Mouse (Mus musculus): Measurements from ENCODE around the gene A830031A19Rik. TPM values are rescaled to one million over a fixed set of nuclear protein-coding genes. Genes with fewer than 3 reads are reported as not detected.

A830031A19Rik gene
- total RNA-seq, 2 experiments from 2014 or later = 1.3 to 1.7 TPM

DNA sequence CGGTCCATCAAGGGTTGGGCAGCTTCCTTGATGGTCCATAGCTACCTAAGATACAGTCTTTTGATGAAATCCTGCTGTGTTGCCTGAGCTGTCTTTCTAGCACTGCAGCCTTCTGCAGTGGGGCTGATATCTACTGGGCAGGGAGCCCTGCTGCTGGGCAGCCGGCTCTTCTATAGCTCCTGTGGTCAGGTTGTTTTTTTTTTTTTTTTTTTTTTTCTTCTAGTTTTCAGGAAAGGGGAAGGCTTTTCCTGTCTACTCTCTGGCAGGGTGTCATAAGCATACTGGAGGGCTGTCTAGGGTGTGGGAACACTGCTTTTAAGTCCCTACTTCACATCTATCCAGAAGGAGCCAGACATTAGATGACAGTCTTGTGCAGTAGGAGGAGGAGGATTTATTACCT is 27.5 kb upstream of the A830031A19Rik start:
- Histone ChIP-seq H3K4me3 (no peak overlapping the region), H3K27ac (peak overlapping the region; percentile 36; the same call in 1 of the 2 replicates)
- no peak for TF ChIP-seq CTCF (conservative IDR thresholded peaks at IDR 0.05)

DNA sequence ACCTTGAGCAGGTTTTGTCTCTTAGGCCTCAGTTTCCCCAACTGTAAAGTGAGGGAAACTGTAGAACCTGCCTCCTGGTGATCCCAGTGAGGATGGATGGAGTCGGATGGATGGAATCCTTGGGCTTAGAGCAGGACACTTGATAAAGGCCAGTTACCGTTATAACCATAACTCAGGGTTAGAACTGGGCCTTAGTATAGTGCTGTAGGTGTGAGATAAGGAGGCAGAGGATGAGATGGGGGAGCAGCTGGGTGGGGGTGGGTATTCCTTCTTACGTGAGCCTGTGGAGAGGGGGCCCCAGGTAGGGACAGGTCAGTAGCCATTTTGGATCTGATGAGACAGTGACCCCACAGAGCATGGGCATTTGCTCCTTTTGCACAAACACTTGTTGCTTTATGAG is 26.8 kb upstream of the A830031A19Rik start:
- DNase-seq (ENCODE audit: low spot score in 2 of 2) = no peak
- TF ChIP-seq CTCF (conservative IDR thresholded peaks at IDR 0.05) = no peak
- H3K27ac ChIP-seq = peak overlapping the region; percentile 72
- H3K4me3 ChIP-seq = no peak overlapping the region

More for the DNA sequence above, 27.5 kb upstream of the A830031A19Rik start:
- DNase-seq (ENCODE audit: low spot score in 2 of 2) = no peak

DNA sequence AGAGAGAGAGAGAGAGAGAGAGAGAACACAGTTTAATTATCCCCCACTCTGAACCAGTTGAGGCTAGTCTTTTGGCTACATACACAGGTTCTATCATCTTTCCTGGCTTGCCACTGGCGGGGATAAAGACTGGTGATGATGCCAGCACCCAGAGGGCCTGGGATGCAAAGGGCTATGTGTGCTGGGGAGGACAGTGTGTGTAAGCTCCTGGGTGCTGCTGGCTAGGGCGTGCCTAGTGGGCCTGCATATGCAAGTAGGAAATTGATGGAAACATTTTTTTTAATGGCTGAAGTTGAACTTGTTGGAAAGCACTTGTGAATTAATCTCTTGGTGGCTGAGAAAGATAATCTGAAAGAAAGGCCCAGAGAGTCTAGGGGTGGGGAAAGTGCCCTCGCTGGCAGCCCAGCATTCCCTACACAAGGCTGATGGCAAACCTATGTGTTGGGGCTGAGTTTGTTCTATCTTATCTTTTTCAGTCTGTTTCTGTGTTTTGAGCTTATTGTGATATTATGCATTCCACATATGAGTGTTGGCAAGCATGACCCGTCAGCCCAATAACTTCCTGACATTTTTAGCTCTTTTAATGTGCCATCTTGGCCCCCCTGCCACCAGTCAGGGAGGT is 25.7 kb upstream of the A830031A19Rik start:
- TF ChIP-seq CTCF (conservative IDR thresholded peaks at IDR 0.05) = no peak
- H3K27ac ChIP-seq = peak overlapping the region; percentile 72

DNA sequence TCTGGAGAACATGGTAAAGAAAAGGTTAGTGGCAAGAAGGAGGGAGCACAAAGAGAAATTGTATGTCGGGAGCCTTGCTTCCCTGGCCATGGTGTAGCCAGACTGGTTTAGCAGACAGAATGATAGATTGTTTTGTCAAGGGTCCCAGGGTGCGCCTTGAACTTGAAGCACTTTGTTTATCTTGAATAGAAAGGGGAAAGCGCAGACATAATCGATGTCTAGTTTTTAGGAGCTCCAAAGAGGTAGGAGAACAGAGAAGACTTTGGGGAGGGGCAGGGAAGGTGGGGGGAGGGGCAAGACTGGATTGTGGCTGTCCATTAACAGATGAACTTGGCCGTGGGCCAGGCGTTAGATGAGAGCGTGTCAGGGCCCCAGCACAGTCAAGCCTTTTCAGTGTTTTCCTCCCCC is 25.0 kb upstream of the A830031A19Rik start:
- H3K27ac ChIP-seq = peak overlapping the region; percentile 95
- H3K4me3 ChIP-seq = peak overlapping the region; percentile 8; the same call in 1 of the 2 replicates
- no peak for TF ChIP-seq CTCF (conservative IDR thresholded peaks at IDR 0.05)
- no peak for DNase-seq (ENCODE audit: low spot score in 2 of 2)

More for the DNA sequence above, 25.7 kb upstream of the A830031A19Rik start:
- no peak for DNase-seq (ENCODE audit: low spot score in 2 of 2)
- H3K4me3 ChIP-seq = no peak overlapping the region

DNA sequence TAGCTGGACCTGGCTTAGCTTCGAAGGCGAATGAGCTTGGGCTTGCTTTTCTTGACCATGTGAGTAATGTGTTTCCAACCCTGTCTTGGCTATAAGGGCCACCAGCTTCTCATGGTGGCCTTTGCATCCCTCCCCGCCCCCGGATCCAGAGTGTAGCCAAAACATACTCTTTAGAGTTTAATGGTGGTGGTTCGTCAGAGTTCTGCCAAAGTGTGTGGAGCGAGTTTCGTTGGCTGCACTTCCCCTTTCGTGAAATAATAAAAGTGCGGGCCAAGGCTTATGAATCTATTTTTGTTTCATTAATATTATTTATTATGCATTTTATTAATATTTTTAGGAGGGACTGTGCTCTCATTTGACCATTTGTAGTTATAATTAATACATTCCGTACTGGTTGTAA is 24.4 kb upstream of the A830031A19Rik start:
- H3K27ac ChIP-seq = peak overlapping the region; percentile 95
- DNase-seq (ENCODE audit: low spot score in 2 of 2) = no peak
- H3K4me3 ChIP-seq = peak overlapping the region; percentile 15; the same call in 1 of the 2 replicates
- no peak for TF ChIP-seq CTCF (conservative IDR thresholded peaks at IDR 0.05)

DNA sequence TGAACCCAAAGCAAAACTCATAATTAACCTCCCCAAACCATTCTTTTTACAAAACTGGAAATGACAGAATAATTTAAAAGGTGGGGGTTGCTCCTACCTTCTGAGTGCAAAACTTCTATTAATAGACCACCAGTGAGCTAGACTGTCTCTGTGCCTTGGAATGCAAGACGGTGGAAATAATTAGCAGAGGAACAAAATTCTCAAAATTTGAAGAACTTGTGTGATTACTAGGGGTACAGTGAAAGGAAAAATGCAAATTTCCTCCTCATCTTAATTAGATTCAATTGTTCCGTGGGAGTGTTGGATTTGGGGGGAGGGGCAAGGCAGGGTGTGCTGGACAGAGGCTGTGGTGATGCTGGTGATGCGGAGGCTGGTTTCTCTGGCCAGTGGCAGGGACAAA is 23.8 kb upstream of the A830031A19Rik start:
- no peak for DNase-seq (ENCODE audit: low spot score in 2 of 2)
- Histone ChIP-seq H3K27ac (peak overlapping the region; percentile 95), H3K4me3 (peak overlapping the region; percentile 15; the same call in 1 of the 2 replicates)
- TF ChIP-seq CTCF (conservative IDR thresholded peaks at IDR 0.05) = no peak

DNA sequence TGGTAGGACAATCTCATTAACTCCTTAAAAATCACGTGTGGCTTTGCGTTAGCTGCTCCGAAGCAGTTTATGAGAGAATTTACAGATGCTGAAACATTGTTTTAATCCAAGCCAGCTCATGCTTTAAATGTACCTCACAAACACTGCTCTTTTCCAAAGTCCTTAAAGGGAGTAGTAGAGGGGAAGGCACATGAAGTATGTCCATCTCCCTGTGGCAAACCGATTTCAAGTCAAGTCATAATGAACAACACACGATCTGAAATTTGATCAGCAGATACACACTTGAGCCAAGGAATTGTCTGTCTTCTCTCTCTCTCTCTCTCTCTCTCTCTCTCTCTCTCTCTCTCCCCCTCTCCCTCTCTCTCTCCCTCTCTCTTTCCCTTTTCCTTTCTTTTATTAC is 23.2 kb upstream of the A830031A19Rik start:
- peak overlapping the region; percentile 95 for H3K27ac ChIP-seq
- no peak for TF ChIP-seq CTCF (conservative IDR thresholded peaks at IDR 0.05)
- DNase-seq (ENCODE audit: low spot score in 2 of 2) = no peak
- no peak overlapping the region for H3K4me3 ChIP-seq

DNA sequence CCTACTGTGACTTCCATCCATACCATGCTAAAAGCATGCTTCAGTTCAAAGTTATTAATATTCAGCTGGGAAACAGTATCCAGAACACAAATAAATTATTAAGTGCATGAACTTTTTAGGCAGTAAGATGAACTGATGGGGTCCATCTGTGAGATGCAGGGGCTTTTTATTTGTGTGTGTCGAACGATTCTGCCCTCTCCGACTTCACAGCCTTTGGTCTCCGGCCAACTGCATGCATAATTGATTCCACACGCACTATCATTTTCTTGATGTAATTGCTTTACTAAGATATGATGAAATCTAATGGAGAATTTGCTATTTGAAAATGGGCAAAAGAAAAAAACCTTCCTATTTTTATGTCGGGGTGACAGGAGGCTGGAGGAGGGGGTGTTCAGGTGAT is 22.2 kb upstream of the A830031A19Rik start:
- TF ChIP-seq CTCF (conservative IDR thresholded peaks at IDR 0.05) = no peak
- Histone ChIP-seq H3K27ac (peak overlapping the region; percentile 95), H3K4me3 (peak overlapping the region; percentile 30)
- no peak for DNase-seq (ENCODE audit: low spot score in 2 of 2)

DNA sequence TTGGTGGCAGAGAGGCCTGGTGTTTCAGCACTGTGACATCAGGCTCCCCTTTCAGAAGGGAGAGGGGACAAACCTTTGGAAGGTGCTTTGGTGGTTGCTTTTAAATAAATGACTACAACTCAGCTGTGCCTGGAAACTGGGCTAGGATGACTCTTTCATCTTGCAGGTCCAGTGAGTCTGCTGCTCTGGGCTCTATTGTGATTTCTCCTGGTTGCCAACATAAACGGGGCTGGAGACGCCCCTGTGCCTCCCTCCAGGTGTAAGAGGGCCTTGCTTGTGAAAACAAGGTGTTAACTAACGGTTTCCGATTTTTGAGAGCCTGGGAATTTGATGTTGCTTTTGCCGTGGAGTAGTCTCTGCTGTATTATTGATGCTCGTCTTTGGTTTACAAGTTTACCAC is 21.6 kb upstream of the A830031A19Rik start:
- no peak for TF ChIP-seq CTCF (conservative IDR thresholded peaks at IDR 0.05)
- Histone ChIP-seq H3K4me3 (peak overlapping the region; percentile 30), H3K27ac (peak overlapping the region; percentile 95)
- DNase-seq (ENCODE audit: low spot score in 2 of 2) = no peak

DNA sequence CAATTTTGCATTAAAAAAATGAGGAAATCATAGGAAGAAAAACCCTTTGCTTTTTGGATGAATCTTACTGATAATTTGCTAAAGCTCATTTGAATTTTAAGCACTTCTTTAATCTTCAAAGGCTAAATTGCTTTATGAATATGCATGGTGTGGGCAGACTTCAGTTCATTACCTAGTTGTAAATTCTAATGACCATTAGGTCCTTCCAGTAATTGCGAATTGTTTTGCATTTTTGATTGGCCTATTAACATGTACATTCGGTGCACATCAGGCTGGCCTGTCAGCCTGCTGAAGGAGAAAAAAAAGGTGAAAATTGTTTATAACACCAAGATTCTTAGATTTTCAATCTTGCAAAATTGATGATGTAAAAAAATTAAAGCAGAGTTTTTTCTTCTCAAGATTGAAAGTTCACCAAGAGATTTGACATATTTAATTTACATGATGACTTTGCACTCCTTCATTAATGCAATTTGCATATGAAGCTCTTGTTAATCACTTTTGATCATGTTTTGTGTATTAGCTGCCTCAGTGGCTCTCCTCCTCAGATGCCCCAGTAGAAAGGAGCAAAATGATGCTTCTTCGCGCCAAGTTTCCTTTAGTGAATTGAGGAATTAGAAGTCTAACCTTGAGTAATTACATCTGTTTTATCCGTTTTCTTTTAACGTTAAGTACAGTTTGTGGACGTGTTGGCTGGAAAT is 21.0 kb upstream of the A830031A19Rik start:
- H3K4me3 ChIP-seq = peak overlapping the region; percentile 30
- H3K27ac ChIP-seq = peak overlapping the region; percentile 95

DNA sequence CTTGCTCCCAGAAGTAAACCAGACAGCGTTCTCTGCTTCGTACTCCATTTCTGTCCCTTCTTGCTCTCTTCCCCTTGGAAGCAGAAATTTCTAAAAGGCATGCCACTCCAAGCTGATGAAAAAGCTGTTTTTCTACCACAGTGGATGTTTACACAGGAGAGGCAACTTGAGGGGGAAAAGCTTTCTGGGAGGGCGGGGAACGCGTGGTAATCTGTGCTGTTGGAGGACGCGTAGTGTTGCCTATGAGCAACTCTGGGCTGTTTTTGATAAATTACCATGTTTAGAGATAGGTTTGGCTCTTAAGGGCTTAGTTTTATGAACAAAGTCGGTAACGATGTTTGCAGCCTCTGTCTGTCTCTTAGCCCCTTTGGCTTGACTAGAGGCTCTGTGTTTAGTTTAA is 20.4 kb upstream of the A830031A19Rik start:
- TF ChIP-seq CTCF (conservative IDR thresholded peaks at IDR 0.05) = no peak
- H3K4me3 ChIP-seq = peak overlapping the region; percentile 30
- peak overlapping the region; percentile 95 for H3K27ac ChIP-seq
- no peak for DNase-seq (ENCODE audit: low spot score in 2 of 2)

More for the DNA sequence above, 21.0 kb upstream of the A830031A19Rik start:
- no peak for TF ChIP-seq CTCF (conservative IDR thresholded peaks at IDR 0.05)
- DNase-seq (ENCODE audit: low spot score in 2 of 2) = no peak

DNA sequence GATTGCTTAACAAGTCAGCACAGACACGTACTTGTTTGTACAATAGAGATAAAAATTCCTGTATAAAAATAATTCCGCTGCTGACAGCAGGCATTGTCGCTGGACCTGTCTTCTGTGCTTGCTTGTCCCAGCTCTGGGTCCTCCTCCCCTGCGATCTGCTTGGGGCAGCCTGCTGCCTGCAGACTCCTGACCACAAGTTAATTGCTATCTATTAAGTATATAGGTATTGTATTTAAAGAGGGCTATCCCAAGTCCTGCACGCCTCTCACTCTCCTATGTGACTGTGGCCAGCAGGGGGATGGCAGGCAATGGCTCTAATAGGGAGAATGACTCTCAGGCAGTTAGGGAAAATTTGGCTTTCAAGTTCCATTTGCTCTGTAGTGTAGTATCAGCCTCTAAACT is 19.2 kb upstream of the A830031A19Rik start:
- peak; percentile 67 for TF ChIP-seq CTCF (conservative IDR thresholded peaks at IDR 0.05)
- Histone ChIP-seq H3K27ac (peak overlapping the region; percentile 95), H3K4me3 (peak overlapping the region; percentile 19; the same call in 1 of the 2 replicates)
- no peak for DNase-seq (ENCODE audit: low spot score in 2 of 2)

DNA sequence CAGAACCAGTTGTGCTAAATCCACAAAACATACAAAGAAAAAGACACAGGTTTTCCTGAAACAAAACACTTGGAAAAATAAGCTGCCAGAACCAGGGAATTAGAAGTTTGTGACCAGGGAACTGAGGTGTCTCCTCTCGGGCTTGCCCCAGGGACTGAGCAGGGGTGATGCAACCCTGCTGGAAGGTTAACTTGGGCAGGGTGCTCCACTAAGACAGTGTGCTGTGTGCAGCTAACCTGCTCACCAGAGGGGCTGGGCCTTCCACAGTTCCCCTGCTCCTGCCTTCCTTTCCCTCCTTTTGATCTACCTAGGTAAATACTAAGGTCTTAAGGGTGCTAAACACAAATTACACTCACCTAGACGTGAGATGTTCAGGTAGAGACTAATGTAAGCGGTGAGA is 17.8 kb upstream of the A830031A19Rik start:
- DNase-seq (ENCODE audit: low spot score in 2 of 2) = no peak
- TF ChIP-seq CTCF (conservative IDR thresholded peaks at IDR 0.05) = no peak
- Histone ChIP-seq H3K27ac (peak overlapping the region; percentile 95), H3K4me3 (peak overlapping the region; percentile 19)
